12 mouse cellular contexts compared by ENCODE assay signal in the genomic region with DNA sequence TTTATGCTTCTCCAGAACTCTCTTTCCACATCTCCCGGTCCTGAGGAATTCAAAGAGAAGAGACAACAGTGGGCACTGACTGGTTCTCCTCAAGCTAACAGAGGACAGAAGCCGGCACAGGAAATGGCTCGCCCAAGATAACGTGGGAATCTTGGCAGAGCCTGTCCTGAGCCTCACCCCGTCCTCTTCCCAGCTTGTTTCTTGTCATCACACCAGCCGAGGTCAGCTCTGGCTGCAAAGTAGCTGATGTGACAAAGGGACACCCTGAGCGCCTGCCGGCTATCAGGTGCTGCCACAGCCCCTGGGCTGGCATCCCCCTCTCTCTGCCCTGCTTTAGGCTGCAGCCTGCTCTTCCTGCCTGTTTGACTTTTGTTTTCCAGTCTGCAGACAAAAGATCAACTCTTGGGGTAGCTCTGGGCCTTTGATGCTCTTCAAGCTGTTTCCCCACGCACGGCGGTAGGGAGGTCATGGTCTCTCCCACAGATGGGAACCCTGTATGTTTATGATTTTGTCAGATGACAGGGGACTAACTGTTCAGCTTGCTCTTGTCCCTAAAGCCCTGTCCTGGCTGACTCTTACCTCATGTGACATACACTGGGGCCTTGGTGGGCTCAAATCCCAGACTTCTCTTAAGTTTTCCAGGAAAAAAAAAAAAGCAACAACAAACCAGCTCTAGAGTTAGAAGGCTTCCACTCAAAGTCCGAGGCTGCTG. TPM values are rescaled to one million over a fixed set of nuclear protein-coding genes. Genes with fewer than 3 reads are reported as not detected.
DNase-seq lines count a peak whose midpoint lies in the region; ATAC-seq and TF ChIP-seq lines count a peak whose summit lies in the region.
"Had no signal": no experiment of that assay in that cellular context is flagged by ENCODE, and none has a peak within 500 bp of the region (broad histone marks: within the 10 kb centered on the region; RNA-seq: fewer than 3 reads in every experiment).

No protein-coding gene starts in this region.

- intact Hi-C loops in gastrocnemius, adult 2 months (cut with DNase I) = no loop called here
- intact Hi-C loops in gastrocnemius, postnatal 36 days (cut with DNase I) = no loop called here

- H3K4me2 ChIP-seq in neural tube, embryonic 13.5 days = no peak overlapping the region
- H3K4me2 ChIP-seq in liver, embryonic 16.5 days (ENCODE audit: low read depth, low read length) = no peak overlapping the region
- H3K4me2 ChIP-seq: hindbrain, embryonic 15.5 days had no signal

- H3K4me1 ChIP-seq in neural tube, embryonic 13.5 days (replicated peaks) = no peaks in the 10 kb centered on the region
- H3K4me1 ChIP-seq in liver, embryonic 16.5 days (ENCODE audit: control insufficient read depth, low read depth, low read length) = no peaks in the 10 kb centered on the region
- H3K4me1 ChIP-seq: hindbrain, embryonic 15.5 days had no signal

- H3K9ac ChIP-seq in neural tube, embryonic 13.5 days = no peak overlapping the region
- no peak overlapping the region for H3K9ac ChIP-seq in liver, embryonic 16.5 days (ENCODE audit: low read depth, low read length)
- H3K9ac ChIP-seq: hindbrain, embryonic 15.5 days; liver, embryonic 14.5 days had no signal

- H3K36me3 ChIP-seq in neural tube, embryonic 13.5 days = no peaks in the 10 kb centered on the region
- no peaks in the 10 kb centered on the region for H3K36me3 ChIP-seq in liver, embryonic 16.5 days (ENCODE audit: control insufficient read depth, insufficient read depth)
- H3K36me3 ChIP-seq: hindbrain, embryonic 15.5 days had no signal

- H3K27ac ChIP-seq in gastrocnemius, adult 2 months = peak overlapping the region; percentile 69
- H3K27ac ChIP-seq in neural tube, embryonic 13.5 days (replicated peaks) = 0 out of 2 replicates have a peak overlapping the region, but pooled peaks have one; percentile 23
- no peak overlapping the region for H3K27ac ChIP-seq in liver, embryonic 16.5 days (ENCODE audit: low read length)
- H3K27ac ChIP-seq: hindbrain, embryonic 15.5 days; liver, embryonic 14.5 days had no signal

- DNase-seq in gastrocnemius, adult 2 months = no peak
- DNase-seq in gastrocnemius, postnatal 36 days = no peak
- DNase-seq in neural tube, embryonic 10.5 days (ENCODE audit: extremely low spot score, low spot score) = no peak
- peak; percentile 70 to 88 for DNase-seq in lung, postnatal 4 days
- no peak for DNase-seq in right cerebral cortex, adult 2 months (ENCODE audit: low spot score in 2 of 2)
- DNase-seq in thymus, adult 18-20 months = no peak
- DNase-seq: cerebellum, adult 11-12 months; thymus, postnatal 14 days had no signal

- H3K4me3 ChIP-seq in gastrocnemius, adult 2 months = no peak overlapping the region
- no peak overlapping the region for H3K4me3 ChIP-seq in neural tube, embryonic 13.5 days
- no peak overlapping the region for H3K4me3 ChIP-seq in liver, embryonic 16.5 days (ENCODE audit: low read depth, low read length)
- H3K4me3 ChIP-seq: hindbrain, embryonic 15.5 days had no signal

- TF ChIP-seq CTCF in gastrocnemius, adult 2 months (IDR thresholded peaks at IDR 0.05) = no peak

- H3K27me3 ChIP-seq in neural tube, embryonic 13.5 days = no peaks in the 10 kb centered on the region
- no peaks in the 10 kb centered on the region for H3K27me3 ChIP-seq in liver, embryonic 16.5 days (ENCODE audit: control insufficient read depth, insufficient read depth, low read depth, low read length)
- H3K27me3 ChIP-seq: hindbrain, embryonic 15.5 days had no signal

- H3K9me3 ChIP-seq in neural tube, embryonic 13.5 days = no peaks in the 10 kb centered on the region
- no peaks in the 10 kb centered on the region for H3K9me3 ChIP-seq in liver, embryonic 16.5 days (replicated peaks; ENCODE audit: control insufficient read depth, low read length)
- H3K9me3 ChIP-seq: hindbrain, embryonic 15.5 days had no signal

- 60% methylated on average over 12 of the region's 12 CpGs for WGBS in neural tube, embryonic 13.5 days
- WGBS in liver, embryonic 16.5 days (ENCODE audit: insufficient replicate concordance) = 28% methylated on average over 12 of the region's 12 CpGs

- ATAC-seq in neural tube, embryonic 13.5 days (ENCODE audit: low read depth) = no peak
- 0 out of 2 replicates have a peak, but pooled peaks have one; percentile 13 for ATAC-seq in liver, embryonic 16.5 days (ENCODE audit: low read depth)

RNA-seq across cellular contexts. Expression of gene Smim12, which starts 14.8 kb away (rescaled TPM):
- total RNA-seq in gastrocnemius, adult 2 months (2021) = 10 to 100 TPM; 31.9 to 36.5 TPM
- total RNA-seq in gastrocnemius, postnatal 36 days (2021) = 10 to 100 TPM; 29.7 to 34.2 TPM
- polyA plus RNA-seq in neural tube, embryonic 13.5 days (2015; fragmentation: Nextera tagmentation; extraction: Ambion mirVana) = 57.9 and 60.3 TPM in 2 replicates
- polyA plus RNA-seq in liver, embryonic 16.5 days (2015; fragmentation: Nextera tagmentation; extraction: Ambion mirVana) = 24.5 and 24.6 TPM in 2 replicates

RNA-seq across cellular contexts. Expression of gene Gja4, which starts 55.5 kb away (rescaled TPM):
- 1 to 10 TPM; 3.4 to 5.2 TPM for total RNA-seq in gastrocnemius, adult 2 months (2021)
- 1 to 10 TPM; 4.4 TPM for total RNA-seq in gastrocnemius, postnatal 36 days (2021)
- polyA plus RNA-seq in neural tube, embryonic 13.5 days (2015; fragmentation: Nextera tagmentation; extraction: Ambion mirVana) = 18.4 and 22.9 TPM in 2 replicates
- polyA plus RNA-seq in liver, embryonic 16.5 days (2015; fragmentation: Nextera tagmentation; extraction: Ambion mirVana) = 1.8 and 2.8 TPM in 2 replicates

Comparison
In these comparisons a context has a peak if more than half of its experiments do, and no peak if none do; other contexts are left out.
1. DNase-seq: peak in lung, postnatal 4 days (2 of 2); none in gastrocnemius, adult 2 months (single experiment), gastrocnemius, postnatal 36 days (0 of 2), neural tube, embryonic 10.5 days (single experiment), right cerebral cortex, adult 2 months (0 of 2) and thymus, adult 18-20 months (0 of 2).